Mouse (Mus musculus): ENCODE measurements at regions not wholly inside any gene's neighbourhood (a gene's known extent, or its start where the extent isn't known, plus 50 kb on each side); places are given as distances from the start of the nearest gene placed in this dataset.

DNA sequence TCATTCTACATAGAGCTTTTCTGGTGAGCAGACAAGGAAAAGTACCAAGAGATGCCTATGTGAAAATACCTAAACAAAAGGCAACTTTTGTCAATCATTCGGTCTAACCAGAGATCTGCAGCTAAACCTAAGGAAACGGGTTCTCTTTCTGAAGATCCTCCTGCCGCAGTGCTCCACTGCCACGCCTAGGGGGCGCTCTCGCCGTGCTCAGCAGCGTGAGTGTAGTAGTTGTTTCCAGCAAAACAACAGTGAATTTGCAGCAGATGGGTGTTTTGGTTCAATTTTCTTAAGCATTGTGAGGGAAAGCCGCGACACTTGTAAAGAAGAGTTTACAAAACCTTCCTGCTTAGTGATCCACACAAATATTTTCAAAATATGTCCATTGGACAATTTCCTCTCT lies 331.4 kb upstream of the Onecut1 start:
- Histone ChIP-seq H3K4me3 (ENCODE audit: extremely low read depth, insufficient read depth, insufficient read length) (no peak overlapping the region), H3K4me1 (ENCODE audit: control insufficient read depth, insufficient read depth, insufficient read length) (no peaks in the 10 kb centered on the region), H3K27me3 (ENCODE audit: control insufficient read depth, insufficient read depth, low read length) (no peaks in the 10 kb centered on the region), H3K36me3 (ENCODE audit: control insufficient read depth, insufficient read depth, low read length) (no peaks in the 10 kb centered on the region), H3K27ac (ENCODE audit: insufficient read depth, low read length) (no peak overlapping the region)
- TF ChIP-seq CTCF (IDR thresholded peaks at IDR 0.05; ENCODE audit: extremely low read depth, insufficient read depth, insufficient read length, insufficient replicate concordance) (peak; percentile 6; the same call in 1 of the 2 replicates), POLR2A (IDR thresholded peaks at IDR 0.05; ENCODE audit: low read depth, low read length) (no peak)
- no peak for DNase-seq (ENCODE audit: low read depth in 1 of 2, low spot score in 2 of 2)
- WGBS: 10% methylated on average over 10 of the region's 10 CpGs

- no peaks in the 10 kb centered on the region for H3K4me1 ChIP-seq (ENCODE audit: control insufficient read depth, insufficient read depth, insufficient read length)
- WGBS: 61% methylated on average over 9 of the region's 9 CpGs
- no peak for TF ChIP-seq POLR2A (IDR thresholded peaks at IDR 0.05; ENCODE audit: low read depth, low read length)
- no peak for TF ChIP-seq CTCF (IDR thresholded peaks at IDR 0.05; ENCODE audit: extremely low read depth, insufficient read depth, insufficient read length, insufficient replicate concordance)
- H3K27ac ChIP-seq (ENCODE audit: insufficient read depth, low read length): no peak overlapping the region
- H3K27me3 ChIP-seq (ENCODE audit: control insufficient read depth, insufficient read depth, low read length): no peaks in the 10 kb centered on the region
- H3K36me3 ChIP-seq (ENCODE audit: control insufficient read depth, insufficient read depth, low read length): no peaks in the 10 kb centered on the region
- H3K4me3 ChIP-seq (ENCODE audit: extremely low read depth, insufficient read depth, insufficient read length): no peak overlapping the region
- DNase-seq (ENCODE audit: low read depth in 1 of 2, low spot score in 2 of 2): no peak
These were observed 331.0 kb upstream of the Onecut1 start for GRCm38 (mm10) chr9:74530748-74531147.

GRCm38 (mm10) chr9:74531986-74532385 lies 329.7 kb upstream of the Onecut1 start:
- Histone ChIP-seq H3K36me3 (ENCODE audit: control insufficient read depth, insufficient read depth, low read length) (no peaks in the 10 kb centered on the region), H3K27ac (ENCODE audit: insufficient read depth, low read length) (no peak overlapping the region), H3K4me1 (ENCODE audit: control insufficient read depth, insufficient read depth, insufficient read length) (no peaks in the 10 kb centered on the region), H3K27me3 (ENCODE audit: control insufficient read depth, insufficient read depth, low read length) (no peaks in the 10 kb centered on the region), H3K4me3 (ENCODE audit: extremely low read depth, insufficient read depth, insufficient read length) (no peak overlapping the region)
- WGBS: 60% methylated on average over 3 of the region's 3 CpGs
- TF ChIP-seq POLR2A (IDR thresholded peaks at IDR 0.05; ENCODE audit: low read depth, low read length) (no peak), CTCF (IDR thresholded peaks at IDR 0.05; ENCODE audit: extremely low read depth, insufficient read depth, insufficient read length, insufficient replicate concordance) (no peak)
- DNase-seq (ENCODE audit: low read depth in 1 of 2, low spot score in 2 of 2): no peak

DNA sequence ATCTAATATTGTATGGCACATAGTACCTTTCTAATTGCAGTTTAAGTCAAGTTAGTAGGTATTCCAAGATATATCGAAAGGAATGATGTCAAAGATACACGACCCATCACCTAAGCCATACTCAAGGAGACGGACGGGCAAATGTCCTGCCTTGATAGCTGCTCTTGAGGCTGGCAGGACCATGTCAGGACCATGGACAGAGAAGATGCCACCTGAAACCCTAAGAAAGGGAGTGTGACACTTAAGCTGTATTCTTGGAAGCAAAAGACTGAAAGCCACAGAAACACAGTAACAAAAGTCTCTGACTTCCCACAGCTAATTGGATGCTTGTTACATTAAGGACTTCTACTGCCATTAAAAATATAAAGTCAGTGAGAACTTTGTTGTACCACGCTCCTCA lies 326.7 kb upstream of the Onecut1 start:
- Histone ChIP-seq H3K27ac (ENCODE audit: insufficient read depth, low read length) (no peak overlapping the region), H3K36me3 (ENCODE audit: control insufficient read depth, insufficient read depth, low read length) (no peaks in the 10 kb centered on the region), H3K4me1 (ENCODE audit: control insufficient read depth, insufficient read depth, insufficient read length) (no peaks in the 10 kb centered on the region), H3K4me3 (ENCODE audit: extremely low read depth, insufficient read depth, insufficient read length) (no peak overlapping the region), H3K27me3 (ENCODE audit: control insufficient read depth, insufficient read depth, low read length) (no peaks in the 10 kb centered on the region)
- WGBS: 68% methylated on average over 5 of the region's 5 CpGs
- TF ChIP-seq CTCF (IDR thresholded peaks at IDR 0.05; ENCODE audit: extremely low read depth, insufficient read depth, insufficient read length, insufficient replicate concordance): no peak
- TF ChIP-seq POLR2A (IDR thresholded peaks at IDR 0.05; ENCODE audit: low read depth, low read length): no peak
- no peak for DNase-seq (ENCODE audit: low read depth in 1 of 2, low spot score in 2 of 2)

- H3K36me3 ChIP-seq (ENCODE audit: control insufficient read depth, insufficient read depth, low read length): no peaks in the 10 kb centered on the region
- TF ChIP-seq POLR2A (IDR thresholded peaks at IDR 0.05; ENCODE audit: low read depth, low read length) (no peak), CTCF (IDR thresholded peaks at IDR 0.05; ENCODE audit: extremely low read depth, insufficient read depth, insufficient read length, insufficient replicate concordance) (no peak)
- 87% methylated on average over 5 of the region's 5 CpGs for WGBS
- H3K27ac ChIP-seq (ENCODE audit: insufficient read depth, low read length): no peak overlapping the region
- DNase-seq (ENCODE audit: low read depth in 1 of 2, low spot score in 2 of 2): no peak
- H3K27me3 ChIP-seq (ENCODE audit: control insufficient read depth, insufficient read depth, low read length): no peaks in the 10 kb centered on the region
- no peak overlapping the region for H3K4me3 ChIP-seq (ENCODE audit: extremely low read depth, insufficient read depth, insufficient read length)
- no peaks in the 10 kb centered on the region for H3K4me1 ChIP-seq (ENCODE audit: control insufficient read depth, insufficient read depth, insufficient read length)
These were observed 305.6 kb upstream of the Onecut1 start for GRCm38 (mm10) chr9:74556116-74556515.

DNA sequence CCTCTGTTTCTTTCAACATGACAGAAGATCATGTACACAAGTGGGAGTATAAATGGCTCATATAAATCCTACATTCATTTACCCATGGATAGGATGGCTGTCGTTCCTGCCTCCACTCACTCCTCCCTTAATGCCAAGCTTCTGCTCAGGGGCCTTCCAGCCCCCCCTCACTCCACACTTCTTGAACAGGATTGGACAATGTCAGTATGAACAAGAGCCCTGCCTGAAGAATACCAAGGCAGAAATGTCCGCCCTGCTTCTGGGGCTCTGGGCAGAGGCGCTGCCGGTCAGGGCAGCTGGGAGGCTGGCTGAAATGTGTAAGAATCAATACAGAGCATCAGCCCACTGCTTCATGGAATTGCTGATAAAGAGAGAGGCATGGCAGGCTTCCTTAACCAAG lies 269.0 kb upstream of the Onecut1 start:
- no peaks in the 10 kb centered on the region for H3K36me3 ChIP-seq (ENCODE audit: control insufficient read depth, insufficient read depth, low read length)
- 89% methylated on average over 4 of the region's 4 CpGs for WGBS
- no peak for DNase-seq (ENCODE audit: low read depth in 1 of 2, low spot score in 2 of 2)
- H3K27me3 ChIP-seq (ENCODE audit: control insufficient read depth, insufficient read depth, low read length): no peaks in the 10 kb centered on the region
- TF ChIP-seq POLR2A (IDR thresholded peaks at IDR 0.05; ENCODE audit: low read depth, low read length): no peak
- TF ChIP-seq CTCF (IDR thresholded peaks at IDR 0.05; ENCODE audit: extremely low read depth, insufficient read depth, insufficient read length, insufficient replicate concordance): no peak
- no peaks in the 10 kb centered on the region for H3K4me1 ChIP-seq (ENCODE audit: control insufficient read depth, insufficient read depth, insufficient read length)
- no peak overlapping the region for H3K27ac ChIP-seq (ENCODE audit: insufficient read depth, low read length)
- no peak overlapping the region for H3K4me3 ChIP-seq (ENCODE audit: extremely low read depth, insufficient read depth, insufficient read length)

- Histone ChIP-seq H3K4me3 (ENCODE audit: extremely low read depth, insufficient read depth, insufficient read length) (no peak overlapping the region), H3K27ac (ENCODE audit: insufficient read depth, low read length) (no peak overlapping the region), H3K4me1 (ENCODE audit: control insufficient read depth, insufficient read depth, insufficient read length) (no peaks in the 10 kb centered on the region), H3K36me3 (ENCODE audit: control insufficient read depth, insufficient read depth, low read length) (no peaks in the 10 kb centered on the region), H3K27me3 (ENCODE audit: control insufficient read depth, insufficient read depth, low read length) (no peaks in the 10 kb centered on the region)
- WGBS: 84% methylated on average over 4 of the region's 4 CpGs
- DNase-seq (ENCODE audit: low read depth in 1 of 2, low spot score in 2 of 2): no peak
- TF ChIP-seq CTCF (IDR thresholded peaks at IDR 0.05; ENCODE audit: extremely low read depth, insufficient read depth, insufficient read length, insufficient replicate concordance) (no peak), POLR2A (IDR thresholded peaks at IDR 0.05; ENCODE audit: low read depth, low read length) (no peak)
These were observed 267.8 kb upstream of the Onecut1 start for GRCm38 (mm10) chr9:74593970-74594369.
